Mouse (Mus musculus) embryonic facial prominence, embryonic 13.5 days (tissue): ENCODE data around the gene Cux2. TPM values are rescaled to one million over a fixed set of nuclear protein-coding genes. Genes with fewer than 3 reads are reported as not detected.
A peak's percentile ranks its signal among the peaks of the same experiment; 100 is the strongest.

ENCODE experiments used
- ATAC-seq: fragments of 200-750 bp; cut with Nextera tagmentation; 2 replicates; pipeline ENCODE4 v1.8.0; 2017; ENCODE audit warnings: low read depth; ENCODE audit not compliant: insufficient number of reproducible peaks, insufficient read depth, low FRiP score, low TSS enrichment
- H3K27ac ChIP-seq: fragments of 300-500 bp; sonication (generic); 2 replicates; pipeline ENCODE4 v1.5.1; 2015; ENCODE audit warnings: moderate library complexity, mild to moderate bottlenecking, inconsistent platforms
- H3K27me3 ChIP-seq: fragments of 300-500 bp; sonication (generic); 2 replicates; pipeline ENCODE4 v1.6.1; 2015; ENCODE audit warnings: mild to moderate bottlenecking, inconsistent platforms
- H3K36me3 ChIP-seq: fragments of 300-500 bp; sonication (generic); 2 replicates; pipeline ENCODE4 v1.6.1; 2015; ENCODE audit warnings: mild to moderate bottlenecking, inconsistent platforms
- H3K4me1 ChIP-seq: fragments of 300-500 bp; sonication (generic); 2 replicates; pipeline ENCODE4 v1.6.1; 2015; ENCODE audit warnings: inconsistent platforms
- H3K4me2 ChIP-seq: fragments of 300-500 bp; sonication (generic); 2 replicates; pipeline ENCODE4 v1.6.1; 2015; ENCODE audit warnings: moderate library complexity, mild to moderate bottlenecking, inconsistent platforms
- H3K4me3 ChIP-seq: fragments of 300-500 bp; sonication (generic); 2 replicates; pipeline ENCODE4 v1.5.1; 2015; ENCODE audit warnings: mild to moderate bottlenecking, inconsistent platforms
- H3K9ac ChIP-seq: fragments of 300-500 bp; sonication (generic); 2 replicates; pipeline ENCODE4 v1.6.1; 2015; ENCODE audit warnings: mild to moderate bottlenecking, inconsistent platforms
- H3K9me3 ChIP-seq: fragments of 300-500 bp; sonication (generic); 2 replicates; pipeline ENCODE4 v1.6.1; 2016; ENCODE audit warnings: inconsistent platforms
- WGBS: fragments of 180-500 bp; shearing (Covaris S2); methylation state at CpG from one replicate; pipeline ENCODE4 v1.1.7; 2015; ENCODE audit warnings: mixed read lengths; 5-methylcytosine and 5-hydroxymethylcytosine counted together
- polyA plus RNA-seq: library from polyadenylated mRNA; unstranded; fragments of >200 nt; fragmentation: Nextera tagmentation; extraction: Ambion mirVana; gene quantifications from 2 replicates; pipeline ENCODE4 v1.2.1, GENCODE M21; 2015

The Cux2 gene
- polyA plus RNA-seq, 1 experiment from 2014 or later: 4.0 TPM

DNA sequence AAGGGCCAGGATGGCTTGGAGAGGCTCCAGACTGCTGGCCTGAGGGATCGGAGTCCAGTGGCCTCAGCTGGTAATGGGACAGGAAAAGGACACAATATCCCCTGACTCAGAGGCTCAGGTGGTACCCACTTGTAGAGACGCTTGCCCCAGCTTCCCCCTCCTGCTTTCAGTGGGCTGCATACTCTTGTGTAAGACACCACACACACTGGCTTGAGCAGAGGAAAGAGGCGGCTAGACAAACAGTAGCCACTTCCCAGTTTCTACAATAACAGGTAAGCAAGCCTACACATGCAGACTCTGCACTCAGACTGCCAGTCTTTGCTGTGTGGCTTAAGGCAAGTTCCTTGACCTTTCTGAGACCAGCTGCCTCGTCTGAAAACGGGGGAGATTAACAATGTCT is 14.6 kb downstream of the Cux2 start:
- Histone ChIP-seq H3K36me3 (peaks cover 11% of the 10 kb centered on the region), H3K4me2 (no peak overlapping the region), H3K27ac (no peak overlapping the region), H3K9ac (no peak overlapping the region), H3K9me3 (peaks cover 7% of the 10 kb centered on the region; the same call in 1 of the 2 replicates), H3K4me1 (peaks cover 14% of the 10 kb centered on the region), H3K4me3 (no peak overlapping the region), H3K27me3 (peaks cover 9% of the 10 kb centered on the region; the same call in 1 of the 2 replicates)
- no peak for ATAC-seq
- WGBS: 72% methylated on average over 5 of the region's 5 CpGs

- WGBS: 37% methylated on average over 4 of the region's 4 CpGs
- Histone ChIP-seq H3K4me2 (no peak overlapping the region), H3K4me1 (peaks cover 14% of the 10 kb centered on the region), H3K9me3 (peaks cover 7% of the 10 kb centered on the region; the same call in 1 of the 2 replicates), H3K4me3 (no peak overlapping the region), H3K36me3 (peaks cover 11% of the 10 kb centered on the region), H3K9ac (no peak overlapping the region), H3K27me3 (peaks cover 9% of the 10 kb centered on the region; the same call in 1 of the 2 replicates), H3K27ac (no peak overlapping the region)
- ATAC-seq: no peak
Observed at GRCm38 (mm10) chr5:122033167-122033478, 16.8 kb downstream of the Cux2 start.

DNA sequence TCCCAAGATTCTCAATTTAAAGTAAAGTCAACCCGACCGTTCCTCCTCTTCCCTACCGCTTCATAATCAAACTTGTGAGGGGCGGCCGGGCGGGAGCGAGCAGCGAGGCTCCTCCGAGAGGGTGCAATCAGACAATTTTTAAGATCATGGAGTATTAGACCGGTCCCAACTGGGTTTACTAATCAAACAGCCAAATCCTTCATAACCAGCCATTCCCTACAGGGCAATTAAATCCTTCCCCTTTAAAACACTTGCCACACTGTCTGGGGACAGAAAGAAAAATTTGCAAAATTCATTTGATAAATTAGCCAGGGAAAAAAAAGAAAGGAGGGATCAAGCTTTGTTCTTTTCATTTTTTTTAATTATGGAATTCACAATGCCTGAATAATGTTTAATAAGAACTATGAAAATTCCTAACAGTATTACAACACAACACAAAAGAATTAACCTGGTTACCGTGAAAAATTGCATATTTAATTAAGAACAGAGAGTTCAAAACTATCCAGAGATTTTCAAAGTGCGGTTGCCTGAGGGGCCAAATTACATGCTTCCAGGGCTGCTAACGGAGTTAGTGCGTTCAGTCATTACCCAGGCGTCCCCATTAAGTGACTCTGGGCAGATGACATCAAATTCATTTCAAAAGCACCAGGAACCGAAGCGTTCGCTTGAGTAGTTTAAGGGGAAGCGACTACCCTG is 17.3 kb downstream of the Cux2 start:
- H3K9ac ChIP-seq: no peak overlapping the region
- peaks cover 7% of the 10 kb centered on the region; the same call in 1 of the 2 replicates for H3K9me3 ChIP-seq
- ATAC-seq: no peak
- H3K4me1 ChIP-seq: peaks cover 14% of the 10 kb centered on the region
- H3K4me3 ChIP-seq: no peak overlapping the region
- 24% methylated on average over 19 of the region's 19 CpGs for WGBS
- H3K27me3 ChIP-seq: peaks cover 9% of the 10 kb centered on the region; the same call in 1 of the 2 replicates
- no peak overlapping the region for H3K27ac ChIP-seq
- no peak overlapping the region for H3K4me2 ChIP-seq
- peaks cover 9% of the 10 kb centered on the region for H3K36me3 ChIP-seq

GRCm38 (mm10) chr5:122031146-122031545 is 18.8 kb downstream of the Cux2 start:
- H3K4me3 ChIP-seq: no peak overlapping the region
- no peak overlapping the region for H3K4me2 ChIP-seq
- WGBS: 61% methylated on average over 12 of the region's 12 CpGs
- H3K27me3 ChIP-seq: peaks cover 9% of the 10 kb centered on the region; the same call in 1 of the 2 replicates
- H3K4me1 ChIP-seq: peaks cover 14% of the 10 kb centered on the region
- peaks cover 1% of the 10 kb centered on the region; the same call in 1 of the 2 replicates for H3K36me3 ChIP-seq
- 0 out of 2 replicates have a peak, but pooled peaks cover 3% of the 10 kb centered on the region for H3K9me3 ChIP-seq
- ATAC-seq: no peak
- H3K9ac ChIP-seq: no peak overlapping the region
- H3K27ac ChIP-seq: no peak overlapping the region

DNA sequence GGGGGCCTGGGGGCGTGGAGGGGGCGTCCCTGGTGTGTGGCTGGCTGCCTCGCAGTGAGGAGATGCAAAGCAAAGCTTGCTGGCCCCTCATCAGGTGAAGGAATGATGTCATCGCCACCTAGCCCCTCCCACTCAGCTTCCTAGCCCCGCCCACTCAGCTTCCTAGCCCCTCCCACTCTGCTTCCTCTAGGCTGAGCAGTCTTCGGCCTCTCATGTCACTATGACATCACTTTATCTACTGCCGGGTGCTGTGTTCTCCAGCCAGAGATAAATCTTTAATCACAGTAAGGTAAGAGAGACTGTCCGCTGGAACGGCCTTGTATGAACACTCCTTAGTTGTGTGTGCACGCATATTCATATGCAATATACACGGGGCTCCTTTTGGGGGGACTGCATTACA is 19.3 kb downstream of the Cux2 start:
- Histone ChIP-seq H3K9ac (no peak overlapping the region), H3K4me2 (no peak overlapping the region), H3K27ac (no peak overlapping the region), H3K27me3 (peaks cover 9% of the 10 kb centered on the region; the same call in 1 of the 2 replicates), H3K9me3 (no peaks in the 10 kb centered on the region), H3K4me1 (peaks cover 14% of the 10 kb centered on the region), H3K36me3 (no peaks in the 10 kb centered on the region), H3K4me3 (no peak overlapping the region)
- WGBS: 64% methylated on average over 11 of the region's 11 CpGs
- no peak; the same call in 1 of the 2 replicates for ATAC-seq

- Histone ChIP-seq H3K9me3 (peaks cover 6% of the 10 kb centered on the region), H3K4me1 (peaks cover 3% of the 10 kb centered on the region; the same call in 1 of the 2 replicates), H3K4me3 (no peak overlapping the region), H3K27me3 (peaks cover 7% of the 10 kb centered on the region; the same call in 1 of the 2 replicates), H3K4me2 (no peak overlapping the region), H3K9ac (no peak overlapping the region), H3K36me3 (0 out of 2 replicates have a peak, but pooled peaks cover 3% of the 10 kb centered on the region), H3K27ac (no peak overlapping the region)
- ATAC-seq: no peak
- WGBS: 81% methylated on average over 9 of the region's 9 CpGs
Observed at GRCm38 (mm10) chr5:122026771-122027170, 23.1 kb downstream of the Cux2 start.

DNA sequence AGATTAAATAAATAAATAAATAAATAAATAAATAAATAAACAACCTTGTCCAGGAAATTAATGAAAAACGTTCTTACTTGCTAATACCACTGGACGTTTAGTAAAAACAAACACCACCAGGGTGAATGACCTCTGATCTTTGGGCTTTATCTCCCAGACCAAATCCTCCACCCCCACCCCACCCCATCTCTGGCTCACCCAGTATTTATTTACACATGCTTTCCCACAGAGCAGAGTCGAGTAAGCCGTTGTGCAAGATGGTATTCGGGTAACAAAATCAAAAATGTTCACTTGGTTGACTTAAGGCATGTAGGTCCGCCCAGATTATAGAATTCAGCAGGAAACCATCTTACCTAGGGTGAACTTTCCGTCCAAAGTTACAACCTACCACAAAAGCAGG is 23.6 kb downstream of the Cux2 start:
- no peaks in the 10 kb centered on the region for H3K4me1 ChIP-seq
- 65% methylated on average over 7 of the region's 7 CpGs for WGBS
- no peak overlapping the region for H3K4me2 ChIP-seq
- peaks cover 6% of the 10 kb centered on the region for H3K9me3 ChIP-seq
- H3K27ac ChIP-seq: no peak overlapping the region
- H3K9ac ChIP-seq: no peak overlapping the region
- H3K27me3 ChIP-seq: peaks cover 2% of the 10 kb centered on the region; the same call in 1 of the 2 replicates
- H3K4me3 ChIP-seq: no peak overlapping the region
- no peak for ATAC-seq
- H3K36me3 ChIP-seq: 0 out of 2 replicates have a peak, but pooled peaks cover 3% of the 10 kb centered on the region

- 91% methylated on average over 11 of the region's 11 CpGs for WGBS
- 0 out of 2 replicates have a peak, but pooled peaks cover 3% of the 10 kb centered on the region for H3K36me3 ChIP-seq
- H3K27me3 ChIP-seq: no peaks in the 10 kb centered on the region
- H3K4me2 ChIP-seq: no peak overlapping the region
- peaks cover 6% of the 10 kb centered on the region for H3K9me3 ChIP-seq
- H3K27ac ChIP-seq: no peak overlapping the region
- H3K4me1 ChIP-seq: no peaks in the 10 kb centered on the region
- no peak overlapping the region for H3K9ac ChIP-seq
- ATAC-seq: no peak
- no peak overlapping the region for H3K4me3 ChIP-seq
Observed at GRCm38 (mm10) chr5:122025117-122025516, 24.8 kb downstream of the Cux2 start.

DNA sequence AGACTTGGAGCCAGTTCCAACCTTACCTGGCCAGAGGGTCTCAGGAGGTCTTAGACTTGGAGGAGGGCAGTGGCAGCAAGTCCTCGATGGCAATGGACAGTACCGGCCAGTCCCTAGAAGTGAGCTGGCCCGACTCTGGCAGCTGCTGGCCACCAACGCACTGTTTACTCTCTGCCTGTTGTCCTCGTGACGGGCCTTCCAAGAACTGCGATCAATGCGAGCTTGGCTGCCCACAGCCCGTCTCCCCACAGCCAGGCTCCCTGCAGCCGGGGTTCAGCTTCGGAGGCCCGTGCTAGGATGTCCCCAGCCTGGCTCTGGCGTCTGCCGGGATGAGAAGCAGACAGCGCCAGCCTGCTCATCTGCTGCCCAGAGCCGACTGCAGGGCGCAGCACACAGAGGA is 30.6 kb downstream of the Cux2 start:
- Histone ChIP-seq H3K27ac (no peak overlapping the region), H3K9ac (0 out of 2 replicates have a peak overlapping the region, but pooled peaks have one; percentile 16), H3K36me3 (0 out of 2 replicates have a peak, but pooled peaks cover 3% of the 10 kb centered on the region), H3K4me3 (no peak overlapping the region), H3K4me1 (peaks cover 13% of the 10 kb centered on the region), H3K27me3 (no peaks in the 10 kb centered on the region), H3K4me2 (no peak overlapping the region), H3K9me3 (peaks cover 6% of the 10 kb centered on the region)
- 65% methylated on average over 17 of the region's 17 CpGs for WGBS
- ATAC-seq: no peak

- Histone ChIP-seq H3K27me3 (no peaks in the 10 kb centered on the region), H3K27ac (no peak overlapping the region), H3K4me3 (no peak overlapping the region), H3K4me1 (peaks cover 13% of the 10 kb centered on the region), H3K36me3 (0 out of 2 replicates have a peak, but pooled peaks cover 3% of the 10 kb centered on the region), H3K9me3 (peaks cover 6% of the 10 kb centered on the region; the same call in 1 of the 2 replicates), H3K9ac (no peak overlapping the region), H3K4me2 (no peak overlapping the region)
- ATAC-seq: no peak
- 41% methylated on average over 9 of the region's 9 CpGs for WGBS
Observed at GRCm38 (mm10) chr5:122017778-122018177, 32.1 kb downstream of the Cux2 start.

DNA sequence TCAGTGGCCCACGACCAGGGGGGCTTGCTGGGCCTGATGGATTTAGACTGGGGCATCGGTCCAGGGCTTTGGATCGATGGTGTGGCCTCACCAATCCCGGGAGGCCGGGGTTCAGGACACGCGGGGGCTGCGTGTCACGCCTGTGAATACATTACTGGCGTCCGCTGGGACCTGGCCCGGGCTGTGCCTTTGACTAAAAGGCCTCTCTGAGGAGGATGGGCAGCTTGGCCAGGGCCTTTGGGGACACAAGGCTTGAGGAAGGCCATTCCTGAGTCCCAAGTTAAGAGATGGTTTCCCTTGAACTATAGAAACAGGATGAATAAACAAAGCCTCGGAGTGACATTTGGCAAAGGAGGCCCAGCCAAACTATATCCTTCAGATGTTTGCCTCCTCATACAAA is 32.6 kb downstream of the Cux2 start:
- Histone ChIP-seq H3K4me3 (no peak overlapping the region), H3K27me3 (no peaks in the 10 kb centered on the region), H3K4me1 (peaks cover 13% of the 10 kb centered on the region), H3K9me3 (peaks cover 2% of the 10 kb centered on the region; the same call in 1 of the 2 replicates), H3K27ac (no peak overlapping the region), H3K4me2 (no peak overlapping the region), H3K9ac (no peak overlapping the region), H3K36me3 (0 out of 2 replicates have a peak, but pooled peaks cover 2% of the 10 kb centered on the region)
- no peak for ATAC-seq
- 43% methylated on average over 13 of the region's 13 CpGs for WGBS

GRCm38 (mm10) chr5:122016744-122017143 is 33.2 kb downstream of the Cux2 start:
- Histone ChIP-seq H3K9ac (no peak overlapping the region), H3K27ac (no peak overlapping the region), H3K27me3 (no peaks in the 10 kb centered on the region), H3K4me1 (peaks cover 13% of the 10 kb centered on the region), H3K4me2 (no peak overlapping the region), H3K36me3 (no peaks in the 10 kb centered on the region), H3K9me3 (no peaks in the 10 kb centered on the region), H3K4me3 (no peak overlapping the region)
- ATAC-seq: no peak
- 74% methylated on average over 6 of the region's 6 CpGs for WGBS
